Mouse (Mus musculus): ENCODE measurements around the gene Agpat4. TPM values are rescaled to one million over a fixed set of nuclear protein-coding genes. Genes with fewer than 3 reads are reported as not detected.

Agpat4 gene
- polyA plus RNA-seq, 1 experiment, result 1.0 TPM

GRCm38 (mm10) chr17:12134975-12135633 lies 16.6 kb downstream of the Agpat4 start:
- H3K4me1 ChIP-seq, result no peaks in the 10 kb centered on the region
- TF ChIP-seq GATA1 (IDR thresholded peaks at IDR 0.05; ENCODE audit: borderline replicate concordance, low read length) (no peak), FLI1 (IDR thresholded peaks at IDR 0.05; ENCODE audit: low read length) (no peak)
- no peaks in the 10 kb centered on the region for H3K27me3 ChIP-seq (replicated peaks)
- H3K4me3 ChIP-seq (replicated peaks), result no peak overlapping the region
- H3K9me3 ChIP-seq, result peaks cover 1% of the 10 kb centered on the region; the same call in 1 of the 2 replicates
- no peaks in the 10 kb centered on the region for H3K36me3 ChIP-seq (replicated peaks; ENCODE audit: low read length)

- no peaks in the 10 kb centered on the region for H3K36me3 ChIP-seq (replicated peaks; ENCODE audit: low read length)
Measured at GRCm38 (mm10) chr17:12138355-12138754, 19.9 kb downstream of the Agpat4 start.

GRCm38 (mm10) chr17:12143948-12144364 lies 25.5 kb downstream of the Agpat4 start:
- Histone ChIP-seq H3K36me3 (replicated peaks; ENCODE audit: low read length) (no peaks in the 10 kb centered on the region), H3K9me3 (peaks cover 17% of the 10 kb centered on the region), H3K4me3 (replicated peaks) (no peak overlapping the region)

More at GRCm38 (mm10) chr17:12138355-12138754, 19.9 kb downstream of the Agpat4 start:
- no peak for TF ChIP-seq GATA1 (IDR thresholded peaks at IDR 0.05; ENCODE audit: borderline replicate concordance, low read length)
- no peak for TF ChIP-seq FLI1 (IDR thresholded peaks at IDR 0.05; ENCODE audit: low read length)
- Histone ChIP-seq H3K4me3 (replicated peaks) (no peak overlapping the region), H3K9me3 (peaks cover 17% of the 10 kb centered on the region), H3K4me1 (no peaks in the 10 kb centered on the region), H3K27me3 (replicated peaks) (no peaks in the 10 kb centered on the region)

GRCm38 (mm10) chr17:12146132-12146681 lies 27.7 kb downstream of the Agpat4 start:
- H3K4me1 ChIP-seq, result peaks cover 5% of the 10 kb centered on the region; the same call in 1 of the 2 replicates
- no peaks in the 10 kb centered on the region for H3K36me3 ChIP-seq (replicated peaks; ENCODE audit: low read length)
- H3K9me3 ChIP-seq, result peaks cover 8% of the 10 kb centered on the region; the same call in 1 of the 2 replicates
- no peak overlapping the region for H3K4me3 ChIP-seq (replicated peaks)
- TF ChIP-seq FLI1 (IDR thresholded peaks at IDR 0.05; ENCODE audit: low read length) (no peak), GATA1 (IDR thresholded peaks at IDR 0.05; ENCODE audit: borderline replicate concordance, low read length) (no peak)
- no peaks in the 10 kb centered on the region for H3K27me3 ChIP-seq (replicated peaks)

More at GRCm38 (mm10) chr17:12143948-12144364, 25.5 kb downstream of the Agpat4 start:
- TF ChIP-seq GATA1 (IDR thresholded peaks at IDR 0.05; ENCODE audit: borderline replicate concordance, low read length), result no peak
- TF ChIP-seq FLI1 (IDR thresholded peaks at IDR 0.05; ENCODE audit: low read length), result no peak
- no peaks in the 10 kb centered on the region for H3K4me1 ChIP-seq
- no peaks in the 10 kb centered on the region for H3K27me3 ChIP-seq (replicated peaks)

GRCm38 (mm10) chr17:12147830-12148229 lies 29.3 kb downstream of the Agpat4 start:
- Histone ChIP-seq H3K4me3 (replicated peaks) (no peak overlapping the region), H3K27me3 (replicated peaks) (no peaks in the 10 kb centered on the region), H3K9me3 (peaks cover 4% of the 10 kb centered on the region; the same call in 1 of the 2 replicates), H3K36me3 (replicated peaks; ENCODE audit: low read length) (no peaks in the 10 kb centered on the region), H3K4me1 (peaks cover 5% of the 10 kb centered on the region; the same call in 1 of the 2 replicates)
- TF ChIP-seq FLI1 (IDR thresholded peaks at IDR 0.05; ENCODE audit: low read length), result no peak
- no peak for TF ChIP-seq GATA1 (IDR thresholded peaks at IDR 0.05; ENCODE audit: borderline replicate concordance, low read length)

- no peak overlapping the region for H3K4me3 ChIP-seq (replicated peaks)
- no peaks in the 10 kb centered on the region for H3K36me3 ChIP-seq (replicated peaks; ENCODE audit: low read length)
- no peaks in the 10 kb centered on the region for H3K9me3 ChIP-seq
- TF ChIP-seq FLI1 (IDR thresholded peaks at IDR 0.05; ENCODE audit: low read length), result no peak
- no peak for TF ChIP-seq GATA1 (IDR thresholded peaks at IDR 0.05; ENCODE audit: borderline replicate concordance, low read length)
- no peaks in the 10 kb centered on the region for H3K27me3 ChIP-seq (replicated peaks)
- peaks cover 5% of the 10 kb centered on the region; the same call in 1 of the 2 replicates for H3K4me1 ChIP-seq
Measured at GRCm38 (mm10) chr17:12149232-12149861, 30.8 kb downstream of the Agpat4 start.

GRCm38 (mm10) chr17:12150970-12151369 lies 32.5 kb downstream of the Agpat4 start:
- Histone ChIP-seq H3K36me3 (replicated peaks; ENCODE audit: low read length) (no peaks in the 10 kb centered on the region), H3K27me3 (replicated peaks) (no peaks in the 10 kb centered on the region), H3K4me3 (replicated peaks) (no peak overlapping the region), H3K4me1 (peaks cover 5% of the 10 kb centered on the region; the same call in 1 of the 2 replicates), H3K9me3 (no peaks in the 10 kb centered on the region)
- TF ChIP-seq FLI1 (IDR thresholded peaks at IDR 0.05; ENCODE audit: low read length) (no peak), GATA1 (IDR thresholded peaks at IDR 0.05; ENCODE audit: borderline replicate concordance, low read length) (no peak)

- Histone ChIP-seq H3K27me3 (replicated peaks) (no peaks in the 10 kb centered on the region), H3K4me1 (peaks cover 3% of the 10 kb centered on the region; the same call in 1 of the 2 replicates), H3K9me3 (no peaks in the 10 kb centered on the region), H3K36me3 (replicated peaks; ENCODE audit: low read length) (no peaks in the 10 kb centered on the region), H3K4me3 (replicated peaks) (no peak overlapping the region)
- TF ChIP-seq GATA1 (IDR thresholded peaks at IDR 0.05; ENCODE audit: borderline replicate concordance, low read length) (no peak), FLI1 (IDR thresholded peaks at IDR 0.05; ENCODE audit: low read length) (no peak)
Measured at GRCm38 (mm10) chr17:12154260-12154659, 35.8 kb downstream of the Agpat4 start.

- Histone ChIP-seq H3K27me3 (replicated peaks) (no peaks in the 10 kb centered on the region), H3K36me3 (replicated peaks; ENCODE audit: low read length) (no peaks in the 10 kb centered on the region), H3K4me1 (no peaks in the 10 kb centered on the region; the same call in 1 of the 2 replicates), H3K4me3 (replicated peaks) (no peak overlapping the region), H3K9me3 (no peaks in the 10 kb centered on the region)
- TF ChIP-seq GATA1 (IDR thresholded peaks at IDR 0.05; ENCODE audit: borderline replicate concordance, low read length), result no peak
- TF ChIP-seq FLI1 (IDR thresholded peaks at IDR 0.05; ENCODE audit: low read length), result no peak
Measured at GRCm38 (mm10) chr17:12155236-12155635, 36.7 kb downstream of the Agpat4 start.

- no peaks in the 10 kb centered on the region for H3K36me3 ChIP-seq (replicated peaks; ENCODE audit: low read length)
- H3K4me1 ChIP-seq, result no peaks in the 10 kb centered on the region; the same call in 1 of the 2 replicates
- H3K27me3 ChIP-seq (replicated peaks), result no peaks in the 10 kb centered on the region
- no peak for TF ChIP-seq FLI1 (IDR thresholded peaks at IDR 0.05; ENCODE audit: low read length)
- TF ChIP-seq GATA1 (IDR thresholded peaks at IDR 0.05; ENCODE audit: borderline replicate concordance, low read length), result no peak
- no peak overlapping the region for H3K4me3 ChIP-seq (replicated peaks)
- no peaks in the 10 kb centered on the region for H3K9me3 ChIP-seq
Measured at GRCm38 (mm10) chr17:12155872-12156271, 37.4 kb downstream of the Agpat4 start.
